Comparison of ENCODE assay signal across 8 mouse cellular contexts in genomic region chr5:121839128-121839473, GRCm38 (mm10). TPM values are rescaled to one million over a fixed set of nuclear protein-coding genes. Genes with fewer than 3 reads are reported as not detected.
A peak's percentile ranks its signal among the peaks of the same experiment; 100 is the strongest.
DNase-seq lines count a peak whose midpoint lies in the region; ATAC-seq lines count a peak whose summit lies in the region.

No protein-coding gene starts in this region.

- H3K4me3 ChIP-seq in lung, embryonic 15.5 days: peak overlapping the region; percentile 87
- H3K4me3 ChIP-seq in forebrain, embryonic 11.5 days (ENCODE audit: low read depth, low read length): peak overlapping the region; percentile 63
- peak overlapping the region; percentile 91 for H3K4me3 ChIP-seq in intestine, embryonic 16.5 days (ENCODE audit: low read length)
- peak overlapping the region; percentile 24 for H3K4me3 ChIP-seq in neural tube, embryonic 12.5 days

- H3K4me1 ChIP-seq in lung, embryonic 15.5 days: peaks cover 59% of the 10 kb centered on the region
- peaks cover 34% of the 10 kb centered on the region for H3K4me1 ChIP-seq in forebrain, embryonic 11.5 days (replicated peaks; ENCODE audit: control insufficient read depth, insufficient read depth, low read length)
- peaks cover 35% of the 10 kb centered on the region for H3K4me1 ChIP-seq in intestine, embryonic 16.5 days (ENCODE audit: control insufficient read depth, insufficient read depth, low read length)
- peaks cover 51% of the 10 kb centered on the region for H3K4me1 ChIP-seq in neural tube, embryonic 12.5 days

- H3K4me2 ChIP-seq in lung, embryonic 15.5 days: peak overlapping the region; percentile 83
- H3K4me2 ChIP-seq in forebrain, embryonic 11.5 days (ENCODE audit: low read depth, low read length, severe bottlenecking): peak overlapping the region; percentile 59; the same call in 1 of the 2 replicates
- H3K4me2 ChIP-seq in intestine, embryonic 16.5 days (ENCODE audit: low read depth, low read length): peak overlapping the region; percentile 92
- H3K4me2 ChIP-seq in neural tube, embryonic 12.5 days (replicated peaks): peak overlapping the region; percentile 95

- no peaks in the 10 kb centered on the region for H3K9me3 ChIP-seq in lung, embryonic 15.5 days
- H3K9me3 ChIP-seq in forebrain, embryonic 11.5 days (ENCODE audit: control insufficient read depth, low read length): no peaks in the 10 kb centered on the region
- H3K9me3 ChIP-seq in intestine, embryonic 16.5 days (ENCODE audit: control insufficient read depth, low read length): no peaks in the 10 kb centered on the region
- H3K9me3 ChIP-seq in neural tube, embryonic 12.5 days: no peaks in the 10 kb centered on the region

- H3K27ac ChIP-seq in lung, embryonic 15.5 days: peak overlapping the region; percentile 87
- H3K27ac ChIP-seq in forebrain, embryonic 11.5 days (ENCODE audit: low read depth, low read length): no peak overlapping the region
- peak overlapping the region; percentile 85 for H3K27ac ChIP-seq in intestine, embryonic 16.5 days (ENCODE audit: low read length)
- no peak overlapping the region for H3K27ac ChIP-seq in neural tube, embryonic 12.5 days

- no peaks in the 10 kb centered on the region for H3K36me3 ChIP-seq in lung, embryonic 15.5 days
- H3K36me3 ChIP-seq in forebrain, embryonic 11.5 days (ENCODE audit: control insufficient read depth, insufficient read depth, low read length): no peaks in the 10 kb centered on the region
- no peaks in the 10 kb centered on the region for H3K36me3 ChIP-seq in intestine, embryonic 16.5 days (ENCODE audit: control insufficient read depth, insufficient read depth, low read length)
- no peaks in the 10 kb centered on the region for H3K36me3 ChIP-seq in neural tube, embryonic 12.5 days

- ATAC-seq in lung, embryonic 15.5 days (ENCODE audit: borderline replicate concordance, extremely low read depth, low FRiP score, low TSS enrichment): no peak
- ATAC-seq in forebrain, embryonic 11.5 days (replicated peaks; ENCODE audit: low FRiP score): no peak
- no peak for ATAC-seq in intestine, embryonic 16.5 days
- no peak for ATAC-seq in neural tube, embryonic 12.5 days (ENCODE audit: low FRiP score, low read depth)
- ATAC-seq in megakaryocyte-erythroid progenitor cell, adult 5-6 weeks (replicated peaks; ENCODE audit: low FRiP score, low TSS enrichment, poor library complexity, severe bottlenecking): no peak
- ATAC-seq in megakaryocyte progenitor cell, adult 5-6 weeks (replicated peaks; ENCODE audit: poor library complexity): no peak

- H3K9ac ChIP-seq in lung, embryonic 15.5 days: peak overlapping the region; percentile 49
- no peak overlapping the region for H3K9ac ChIP-seq in forebrain, embryonic 11.5 days (ENCODE audit: low read length)
- peak overlapping the region; percentile 67 for H3K9ac ChIP-seq in intestine, embryonic 16.5 days (ENCODE audit: low read depth, low read length)
- no peak overlapping the region for H3K9ac ChIP-seq in neural tube, embryonic 12.5 days

- no peak for DNase-seq in lung, postnatal 36 days
- no peak for DNase-seq in forebrain, embryonic 11.5 days (ENCODE audit: low spot score)
- DNase-seq in layer of hippocampus, adult 9-11 months: no peak

- WGBS in lung, embryonic 15.5 days: 26% methylated on average over 7 of the region's 7 CpGs
- WGBS in forebrain, embryonic 11.5 days: 32% methylated on average over 7 of the region's 7 CpGs
- 37% methylated on average over 7 of the region's 7 CpGs for WGBS in intestine, embryonic 16.5 days
- 33% methylated on average over 7 of the region's 7 CpGs for WGBS in neural tube, embryonic 12.5 days

- peaks cover 15% of the 10 kb centered on the region for H3K27me3 ChIP-seq in lung, embryonic 15.5 days
- H3K27me3 ChIP-seq in forebrain, embryonic 11.5 days (ENCODE audit: control insufficient read depth, insufficient read depth, low read length): peaks cover 52% of the 10 kb centered on the region
- H3K27me3 ChIP-seq in intestine, embryonic 16.5 days (replicated peaks; ENCODE audit: control insufficient read depth, insufficient read depth, low read length): no peaks in the 10 kb centered on the region
- H3K27me3 ChIP-seq in neural tube, embryonic 12.5 days (replicated peaks): peaks cover 54% of the 10 kb centered on the region

RNA-seq across cellular contexts. Expression of gene Sh2b3, which starts 1.7 kb away (rescaled TPM):
- 20.5 and 21.2 TPM in 2 replicates for polyA plus RNA-seq in lung, embryonic 15.5 days (2015; fragmentation: Nextera tagmentation; extraction: Ambion mirVana)
- polyA plus RNA-seq in forebrain, embryonic 11.5 days (2014; fragmentation: Nextera tagmentation; extraction: Ambion mirVana): 9.1 and 9.8 TPM in 2 replicates
- polyA plus RNA-seq in intestine, embryonic 16.5 days (2015; fragmentation: Nextera tagmentation; extraction: Ambion mirVana): 7.7 and 9.9 TPM in 2 replicates
- 11.3 and 12.9 TPM in 2 replicates for polyA plus RNA-seq in neural tube, embryonic 12.5 days (2016; fragmentation: Nextera tagmentation; extraction: Ambion mirVana)
- total RNA-seq in megakaryocyte-erythroid progenitor cell, adult 5-6 weeks (2014; fragmentation: Nextera tagmentation): 11.2 and 13.3 TPM in 2 replicates
- 5.1 and 5.3 TPM in 2 replicates for total RNA-seq in megakaryocyte-erythroid progenitor cell, adult 5-6 weeks (2017)
- total RNA-seq in megakaryocyte progenitor cell, adult 5-6 weeks (2015): 28.2 and 31.7 TPM in 2 replicates
- 13.5 and 13.6 TPM in 2 replicates for total RNA-seq in megakaryocyte progenitor cell, adult 5-6 weeks (2017)

RNA-seq across cellular contexts. Expression of gene Pheta1, which starts 9.7 kb away (rescaled TPM):
- polyA plus RNA-seq in lung, embryonic 15.5 days (2015; fragmentation: Nextera tagmentation; extraction: Ambion mirVana): 27.2 and 27.5 TPM in 2 replicates
- polyA plus RNA-seq in forebrain, embryonic 11.5 days (2014; fragmentation: Nextera tagmentation; extraction: Ambion mirVana): 35.7 and 38.4 TPM in 2 replicates
- 38.1 and 44.6 TPM in 2 replicates for polyA plus RNA-seq in intestine, embryonic 16.5 days (2015; fragmentation: Nextera tagmentation; extraction: Ambion mirVana)
- 47.1 and 49.8 TPM in 2 replicates for polyA plus RNA-seq in neural tube, embryonic 12.5 days (2016; fragmentation: Nextera tagmentation; extraction: Ambion mirVana)
- 2.9 and 4.2 TPM in 2 replicates for total RNA-seq in megakaryocyte-erythroid progenitor cell, adult 5-6 weeks (2014; fragmentation: Nextera tagmentation)
- total RNA-seq in megakaryocyte-erythroid progenitor cell, adult 5-6 weeks (2017): 0.42 and 2.6 TPM in 2 replicates
- total RNA-seq in megakaryocyte progenitor cell, adult 5-6 weeks (2015): 0.35 and 1.7 TPM in 2 replicates
- total RNA-seq in megakaryocyte progenitor cell, adult 5-6 weeks (2017): 1.6 and 2.4 TPM in 2 replicates

Comparison
In these comparisons a context has a peak if more than half of its experiments do, and no peak if none do; other contexts are left out.
1. H3K27ac ChIP-seq: peak in lung, embryonic 15.5 days (single experiment) and intestine, embryonic 16.5 days (single experiment); none in forebrain, embryonic 11.5 days (single experiment) and neural tube, embryonic 12.5 days (single experiment).
2. H3K4me3 ChIP-seq: peak in every context shown above with its lines; median percentile 91 in intestine, embryonic 16.5 days; 87 in lung, embryonic 15.5 days; 63 in forebrain, embryonic 11.5 days; 24 in neural tube, embryonic 12.5 days.
3. H3K9ac ChIP-seq: peak in lung, embryonic 15.5 days (single experiment) and intestine, embryonic 16.5 days (single experiment); none in forebrain, embryonic 11.5 days (single experiment) and neural tube, embryonic 12.5 days (single experiment).
4. Peak in every context shown above with its lines, with median percentiles within 50 percentile points of each other: H3K4me2 ChIP-seq.